ENCODE assay signal across 10 mouse cellular contexts in the genomic region with DNA sequence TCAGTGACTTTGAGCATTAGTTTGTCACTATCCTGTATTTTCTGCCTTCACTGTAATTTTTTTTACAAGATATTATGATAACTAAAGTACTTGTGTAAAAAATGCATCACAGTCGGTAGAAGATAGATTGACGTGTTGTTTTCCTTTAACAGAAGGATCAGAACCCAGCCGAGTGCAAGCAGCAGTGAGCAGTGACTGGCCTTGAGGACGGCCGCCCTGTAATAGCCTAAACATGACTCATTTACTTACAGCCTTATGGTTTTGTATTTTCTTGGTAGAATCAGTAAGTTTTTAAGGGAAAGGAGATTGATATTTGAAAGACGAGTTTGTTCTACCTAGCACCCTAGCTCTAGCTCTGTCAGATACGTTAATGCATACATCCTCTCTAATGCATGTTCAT.
"Had no signal": no experiment of that assay in that cellular context is flagged by ENCODE, and none has a peak within 500 bp of the region (broad histone marks: within the 10 kb centered on the region; RNA-seq: fewer than 3 reads in every experiment).

No protein-coding gene starts in this region.

- DNase-seq: liver, postnatal 0 days; lung, adult 2 months; lung, postnatal 14 days; lung, postnatal 36 days; right cerebral cortex, postnatal 25 days; right cerebral cortex, postnatal 4 days; spleen, adult 18-20 months; thymus, adult 2 months; thymus, postnatal 25 days; thymus, postnatal 4 days had no signal
